Mouse (Mus musculus) Muller cell, postnatal 12 days (primary cell): ENCODE data around the gene Nicn1.
A peak's percentile ranks its signal among the peaks of the same experiment; 100 is the strongest.
"Not testable (repeated sequence)": the region's sequence is repeated elsewhere in the genome, so short reads cannot be mapped to it uniquely, and the experiment has no call there.

Experiments used
- DNase-seq: peaks from one replicate; pipeline ENCODE4 v3.0.0-alpha.2; 2015; ENCODE audit errors: inconsistent ontology term

Nicn1 gene

GRCm38 (mm10) chr9:108278697-108279450 is 11.4 kb upstream of the Nicn1 start:
- no peak for DNase-seq

- DNase-seq: peak; percentile 59
Measured at GRCm38 (mm10) chr9:108280071-108280828, 10.0 kb upstream of the Nicn1 start.

GRCm38 (mm10) chr9:108284410-108284809 is 5.8 kb upstream of the Nicn1 start:
- peak; percentile 39 for DNase-seq

- DNase-seq: not testable (repeated sequence)
Measured at GRCm38 (mm10) chr9:108287526-108288238, 2.5 kb upstream of the Nicn1 start.

GRCm38 (mm10) chr9:108289347-108289746 is 882 bp upstream of the Nicn1 start:
- DNase-seq: no peak

- DNase-seq: no peak
Measured at GRCm38 (mm10) chr9:108290773-108291172, 544 bp downstream of the Nicn1 start.

- DNase-seq: peak; percentile 32
Measured at GRCm38 (mm10) chr9:108296453-108297355, 6.5 kb downstream of the Nicn1 start, which contains the start of gene Amt. TSS of gene Amt (plus strand) at chr9:108296853.

- no peak for DNase-seq
Measured at GRCm38 (mm10) chr9:108301853-108302252, 11.6 kb downstream of the Nicn1 start.

- DNase-seq: no peak
Measured at GRCm38 (mm10) chr9:108304716-108305115, 14.5 kb downstream of the Nicn1 start.

- DNase-seq: no peak
Measured at GRCm38 (mm10) chr9:108305170-108305569, 14.9 kb downstream of the Nicn1 start.

- peak; percentile 99 for DNase-seq
Measured at GRCm38 (mm10) chr9:108305629-108306520, 15.6 kb downstream of the Nicn1 start, which contains the start of the genes Rhoa and Tcta. TSS of gene Rhoa (plus strand) at chr9:108306129. TSS of gene Tcta (minus strand) at chr9:108306160.

- peak; percentile 90 for DNase-seq
Measured at GRCm38 (mm10) chr9:108306571-108306980, 16.3 kb downstream of the Nicn1 start.

GRCm38 (mm10) chr9:108307021-108307807 is 17.0 kb downstream of the Nicn1 start:
- no peak for DNase-seq

GRCm38 (mm10) chr9:108308141-108308540 is 17.9 kb downstream of the Nicn1 start:
- no peak for DNase-seq

GRCm38 (mm10) chr9:108317572-108317971 is 27.3 kb downstream of the Nicn1 start:
- DNase-seq: no peak

GRCm38 (mm10) chr9:108318462-108318861 is 28.2 kb downstream of the Nicn1 start:
- DNase-seq: peak; percentile 58

- DNase-seq: not testable (repeated sequence)
Measured at GRCm38 (mm10) chr9:108322054-108322453, 31.8 kb downstream of the Nicn1 start.

- no peak for DNase-seq
Measured at GRCm38 (mm10) chr9:108324784-108325183, 34.6 kb downstream of the Nicn1 start.

GRCm38 (mm10) chr9:108325811-108326210 is 35.6 kb downstream of the Nicn1 start:
- DNase-seq: no peak
